Mouse (Mus musculus): ENCODE data around the gene Gm853.

GRCm38 (mm10) chr4:130177536-130177935 lies 44.7 kb downstream of the Gm853 start:
- TF ChIP-seq POLR2A (IDR thresholded peaks at IDR 0.05; ENCODE audit: extremely low read depth, insufficient read depth, low read length): no peak
- no peak for TF ChIP-seq CTCF (IDR thresholded peaks at IDR 0.05; ENCODE audit: extremely low read depth, insufficient read depth, low read length)
